Mouse (Mus musculus) MEL (cell line): ENCODE measurements at regions not wholly inside any gene's neighbourhood (a gene's known extent, or its start where the extent isn't known, plus 50 kb on each side); places are given as distances from the start of the nearest gene placed in this dataset.

Experiments used
- DNase-seq: peaks from one replicate; pipeline ENCODE4 v3.0.0; 2011; ENCODE audit warnings: low read depth, low spot score
- H3K27ac ChIP-seq: 2 replicates; pipeline ENCODE4 v1.5.1; 2012; ENCODE audit warnings: low read depth, mild to moderate bottlenecking, control low read depth, low read length, moderate library complexity; ENCODE audit not compliant: control insufficient read depth
- H3K27me3 ChIP-seq, 2 experiments: fragments of 150-350 bp in 1 of 2; sonication (generic) in 1 of 2; 2 replicates each; pipeline ENCODE4 v1.6.1; 2012; ENCODE audit warnings: low read length in 2 of 2, mild to moderate bottlenecking in 2 of 2, improper control_type of control experiment in 1 of 2, moderate library complexity in 1 of 2; ENCODE audit not compliant: insufficient read depth in 2 of 2, control insufficient read depth in 1 of 2
- H3K36me3 ChIP-seq, 2 experiments: 2 replicates each; pipeline ENCODE4 v1.6.1; 2012 to 2014; ENCODE audit warnings: low read length in 2 of 2, improper control_type of control experiment in 1 of 2, inconsistent platforms in 1 of 2, mild to moderate bottlenecking in 1 of 2; ENCODE audit not compliant: insufficient read depth in 2 of 2, control insufficient read depth in 1 of 2
- H3K4me1 ChIP-seq, 2 experiments: fragments of 150-350 bp in 1 of 2; sonication (generic) in 1 of 2; 2 replicates each; pipeline ENCODE4 v1.6.1; 2012; ENCODE audit warnings: low read length in 2 of 2, improper control_type of control experiment in 1 of 2, mild to moderate bottlenecking in 1 of 2; ENCODE audit not compliant: insufficient read depth in 2 of 2, control insufficient read depth in 1 of 2
- H3K4me3 ChIP-seq, 2 experiments: fragments of 150-350 bp in 1 of 2; sonication (generic) in 1 of 2; 2 replicates each; pipeline ENCODE4 v1.5.1; 2012; ENCODE audit warnings: low read depth in 2 of 2, low read length in 2 of 2, mild to moderate bottlenecking in 2 of 2, moderate library complexity in 2 of 2, control low read depth in 1 of 2, improper control_type of control experiment in 1 of 2; ENCODE audit not compliant: control insufficient read depth in 1 of 2, insufficient read depth in 1 of 2
- H3K79me2 ChIP-seq: 2 replicates; pipeline ENCODE4 v1.6.1; 2012; ENCODE audit warnings: mild to moderate bottlenecking, low read length, moderate library complexity; ENCODE audit not compliant: control insufficient read depth, poor library complexity, insufficient read depth
- H3K9ac ChIP-seq: 2 replicates; pipeline ENCODE4 v1.6.1; 2012; ENCODE audit warnings: low read depth, mild to moderate bottlenecking, control low read depth, low read length, moderate library complexity; ENCODE audit not compliant: control insufficient read depth, poor library complexity, severe bottlenecking
- H3K9me3 ChIP-seq: fragments of 150-350 bp; sonication (generic); replicated peaks from 2 replicates; pipeline ENCODE4 v1.6.1; 2012; ENCODE audit warnings: mild to moderate bottlenecking, low read length, improper control_type of control experiment, moderate library complexity; ENCODE audit not compliant: insufficient read depth
- BHLHE40 ChIP-seq: IDR thresholded peaks from 2 replicates; pipeline ENCODE4 v1.6.1; 2012; ENCODE audit warnings: low read depth, mild to moderate bottlenecking, inconsistent platforms, low read length, improper control_type of control experiment, borderline replicate concordance
- E2F4 ChIP-seq: IDR thresholded peaks from 2 replicates; pipeline ENCODE4 v1.6.1; 2011; ENCODE audit warnings: low read depth, low read length, improper control_type of control experiment, borderline replicate concordance
- ELF1 ChIP-seq: IDR thresholded peaks from 2 replicates; pipeline ENCODE4 v1.6.1; 2014; ENCODE audit warnings: low read depth, mild to moderate bottlenecking, inconsistent platforms, low read length, improper control_type of control experiment, moderate library complexity
- ETS1 ChIP-seq: IDR thresholded peaks from 2 replicates; pipeline ENCODE4 v1.6.1; 2012; ENCODE audit warnings: low read depth, mild to moderate bottlenecking, inconsistent platforms, low read length, improper control_type of control experiment, moderate library complexity
- GABPA ChIP-seq: IDR thresholded peaks from 2 replicates; pipeline ENCODE4 v1.6.1; 2012; ENCODE audit warnings: low read depth, mild to moderate bottlenecking, inconsistent platforms, low read length, improper control_type of control experiment, moderate library complexity
- HCFC1 ChIP-seq: IDR thresholded peaks from 2 replicates; pipeline ENCODE4 v1.6.1; 2012; ENCODE audit warnings: low read depth, mild to moderate bottlenecking, inconsistent platforms, low read length, improper control_type of control experiment, moderate library complexity
- JUND ChIP-seq: IDR thresholded peaks from 2 replicates; pipeline ENCODE4 v1.6.1; 2011; ENCODE audit warnings: low read depth, mild to moderate bottlenecking, improper control_type of control experiment, low read length
- KAT2A ChIP-seq: conservative IDR thresholded peaks from 2 replicates; pipeline ENCODE4 v1.6.1; 2012; ENCODE audit warnings: low read depth, low read length, improper control_type of control experiment, inconsistent platforms
- MAX ChIP-seq: IDR thresholded peaks from 2 replicates; pipeline ENCODE4 v1.6.1; 2011; ENCODE audit warnings: low read length, improper control_type of control experiment
- MAZ ChIP-seq: IDR thresholded peaks from 2 replicates; pipeline ENCODE4 v1.6.1; 2012; ENCODE audit warnings: low read depth, mild to moderate bottlenecking, inconsistent platforms, low read length, improper control_type of control experiment
- MXI1 ChIP-seq: IDR thresholded peaks from 2 replicates; pipeline ENCODE4 v1.6.1; 2011; ENCODE audit warnings: mild to moderate bottlenecking, low read depth, low read length, improper control_type of control experiment
- POLR2AphosphoS2 ChIP-seq: IDR thresholded peaks from 2 replicates; pipeline ENCODE4 v1.6.1; 2011; ENCODE audit warnings: low read length, improper control_type of control experiment
- RAD21 ChIP-seq: IDR thresholded peaks from 2 replicates; pipeline ENCODE4 v1.6.1; 2011; ENCODE audit warnings: mild to moderate bottlenecking, low read depth, low read length, improper control_type of control experiment
- RCOR1 ChIP-seq: IDR thresholded peaks from 2 replicates; pipeline ENCODE4 v1.6.1; 2012; ENCODE audit warnings: low read depth, mild to moderate bottlenecking, inconsistent platforms, low read length, improper control_type of control experiment
- SIN3A ChIP-seq: IDR thresholded peaks from 2 replicates; pipeline ENCODE4 v1.6.1; 2012; ENCODE audit warnings: low read length, improper control_type of control experiment, inconsistent platforms
- SMC3 ChIP-seq: IDR thresholded peaks from 2 replicates; pipeline ENCODE4 v1.6.1; 2011; ENCODE audit warnings: low read depth, low read length, improper control_type of control experiment
- USF2 ChIP-seq, 2 experiments: IDR thresholded peaks; 2 replicates each; pipeline ENCODE4 v1.6.1; 2011 to 2012; ENCODE audit warnings: improper control_type of control experiment in 2 of 2, low read length in 2 of 2, borderline replicate concordance in 1 of 2, inconsistent platforms in 1 of 2, low read depth in 1 of 2, mild to moderate bottlenecking in 1 of 2; ENCODE audit not compliant: insufficient read depth in 1 of 2
- ZKSCAN1 ChIP-seq: IDR thresholded peaks from 2 replicates; pipeline ENCODE4 v1.6.1; 2012; ENCODE audit warnings: low read depth, mild to moderate bottlenecking, inconsistent platforms, low read length, improper control_type of control experiment, moderate library complexity
- ZMIZ1 ChIP-seq: IDR thresholded peaks from 2 replicates; pipeline ENCODE4 v1.6.1; 2012; ENCODE audit warnings: low read depth, mild to moderate bottlenecking, inconsistent platforms, low read length, improper control_type of control experiment, moderate library complexity
- ZNF384 ChIP-seq: IDR thresholded peaks from 2 replicates; pipeline ENCODE4 v1.6.1; 2012; ENCODE audit warnings: low read depth, mild to moderate bottlenecking, inconsistent platforms, low read length, improper control_type of control experiment

- no peaks in the 10 kb centered on the region for H3K36me3 ChIP-seq
- H3K79me2 ChIP-seq, result no peaks in the 10 kb centered on the region
- DNase-seq, result no peak
- H3K9ac ChIP-seq, result no peak overlapping the region
- no peak for TF ChIP-seq SIN3A
- TF ChIP-seq ETS1, result no peak
- TF ChIP-seq USF2 (IDR thresholded peaks at IDR 0.05; ENCODE audit: borderline replicate concordance in 1 of 2, insufficient read depth in 1 of 2, low read depth in 1 of 2, low read length in 2 of 2), result no peak
- no peak for TF ChIP-seq ELF1
- TF ChIP-seq GABPA, result no peak
- TF ChIP-seq MAZ, result no peak
- TF ChIP-seq ZKSCAN1, result no peak
- TF ChIP-seq HCFC1, result no peak
- TF ChIP-seq SMC3, result no peak
- no peak for TF ChIP-seq RCOR1
- no peak for TF ChIP-seq ZNF384
- no peak for TF ChIP-seq RAD21
- no peak for TF ChIP-seq POLR2AphosphoS2
- TF ChIP-seq MAX, result no peak
- no peak for TF ChIP-seq MXI1
- no peak for TF ChIP-seq ZMIZ1
- TF ChIP-seq KAT2A, result no peak
- TF ChIP-seq JUND, result no peak
- no peak for TF ChIP-seq E2F4
- no peak for TF ChIP-seq BHLHE40
- no peak overlapping the region for H3K27ac ChIP-seq
- no peaks in the 10 kb centered on the region for H3K9me3 ChIP-seq
- H3K4me1 ChIP-seq, result no peaks in the 10 kb centered on the region
- H3K27me3 ChIP-seq, result no peaks in the 10 kb centered on the region
- H3K4me3 ChIP-seq, result no peak overlapping the region
Observed at GRCm38 (mm10) chr6:140095416-140095815, 54.2 kb upstream of the Plcz1 start.
